10 mouse cellular contexts compared by ENCODE assay signal in the genomic region with DNA sequence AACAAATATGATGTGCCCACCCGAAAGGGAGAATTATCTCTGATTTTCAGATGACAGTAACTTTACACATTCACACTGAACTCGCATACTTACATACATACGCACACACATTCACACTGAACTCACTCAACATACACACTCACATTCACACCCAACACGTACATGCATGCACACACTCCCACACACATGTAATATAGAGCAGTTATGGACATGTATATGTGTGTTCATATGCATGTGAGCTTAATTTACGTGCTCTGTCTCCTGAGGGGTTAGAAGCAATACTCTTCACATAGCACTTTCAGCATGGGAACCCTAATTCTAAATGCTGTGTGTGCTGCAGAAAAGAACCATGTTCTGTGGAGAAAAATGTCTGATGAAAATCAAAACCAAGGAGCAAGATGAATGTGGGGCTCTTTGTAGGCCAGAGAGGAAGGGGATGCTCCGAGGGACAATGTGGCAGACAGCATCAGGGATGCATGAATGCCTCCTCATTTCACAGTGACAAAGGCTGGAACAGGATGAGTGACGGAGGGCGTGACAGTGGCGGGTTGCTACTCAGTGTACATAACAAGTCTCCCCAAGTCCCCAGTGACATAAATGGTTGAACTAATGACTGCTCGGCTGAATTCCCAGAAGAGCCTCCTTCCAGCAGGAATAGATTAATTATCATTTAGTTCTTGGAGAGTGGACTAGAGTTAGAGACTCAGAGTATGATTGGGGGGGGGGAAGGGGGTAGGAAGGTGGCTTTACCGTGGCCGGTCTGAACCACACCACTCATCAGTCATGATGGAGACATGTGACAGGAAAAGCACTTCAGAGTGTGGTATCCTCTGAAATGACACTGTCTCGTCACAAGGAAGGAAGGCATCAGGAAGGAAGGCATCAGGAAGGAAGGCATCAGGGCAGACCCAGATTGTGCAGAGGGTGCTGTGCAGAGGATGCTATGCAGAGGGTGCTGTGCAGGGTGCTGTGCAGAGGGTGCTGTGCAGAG. TPM values are rescaled to one million over a fixed set of nuclear protein-coding genes. Genes with fewer than 3 reads are reported as not detected.
A peak's percentile ranks its signal among the peaks of the same experiment; 100 is the strongest.
DNase-seq lines count a peak whose midpoint lies in the region; ATAC-seq and TF ChIP-seq lines count a peak whose summit lies in the region.
"Had no signal": no experiment of that assay in that cellular context is flagged by ENCODE, and none has a peak within 500 bp of the region (broad histone marks: within the 10 kb centered on the region; RNA-seq: fewer than 3 reads in every experiment).

No protein-coding gene starts in this region.

- 0 out of 2 replicates have a peak, but pooled peaks have one; percentile 29 for ATAC-seq in kidney, postnatal 0 days (replicated peaks; ENCODE audit: low FRiP score, low read depth)
- ATAC-seq in hindbrain, embryonic 15.5 days (ENCODE audit: low FRiP score, low read depth): peak; percentile 84
- ATAC-seq: inflammation-experienced regulatory T-cells, adult 6 months had no signal

- intact Hi-C loops in gastrocnemius, adult 2 months (cut with DNase I): no loop called here

- no peak for DNase-seq in kidney, postnatal 0 days (ENCODE audit: low spot score)
- DNase-seq in kidney, adult 18-20 months: no peak
- peak; percentile 20 for DNase-seq in embryo, embryonic 9.5 days (ENCODE audit: extremely low spot score)
- peak; percentile 30 for DNase-seq in neural tube, embryonic 10.5 days (ENCODE audit: extremely low spot score, low spot score)
- DNase-seq in gastrocnemius, adult 2 months: no peak
- DNase-seq in adrenal gland, adult 18-20 months (ENCODE audit: low spot score in 2 of 2): no peak
- no peak for DNase-seq in spleen, adult 12 weeks (ENCODE audit: low spot score)
- DNase-seq: thymus, adult 18-20 months had no signal

- no peak overlapping the region for H3K4me2 ChIP-seq in kidney, postnatal 0 days (ENCODE audit: low read length)
- no peak overlapping the region for H3K4me2 ChIP-seq in hindbrain, embryonic 15.5 days

- H3K9ac ChIP-seq in kidney, postnatal 0 days (ENCODE audit: low read depth, low read length): no peak overlapping the region
- no peak overlapping the region for H3K9ac ChIP-seq in hindbrain, embryonic 15.5 days

- peaks cover 35% of the 10 kb centered on the region; the same call in 1 of the 2 replicates for H3K36me3 ChIP-seq in kidney, postnatal 0 days (ENCODE audit: insufficient read depth, low read length)
- peaks cover 57% of the 10 kb centered on the region for H3K36me3 ChIP-seq in hindbrain, embryonic 15.5 days

- H3K4me3 ChIP-seq in kidney, postnatal 0 days (replicated peaks; ENCODE audit: low read depth, low read length): no peak overlapping the region
- H3K4me3 ChIP-seq in hindbrain, embryonic 15.5 days: no peak overlapping the region
- no peak overlapping the region for H3K4me3 ChIP-seq in gastrocnemius, adult 2 months

- no peaks in the 10 kb centered on the region for H3K27me3 ChIP-seq in kidney, postnatal 0 days (ENCODE audit: insufficient read depth, low read length)
- H3K27me3 ChIP-seq in hindbrain, embryonic 15.5 days: no peaks in the 10 kb centered on the region

- TF ChIP-seq CTCF in kidney, postnatal 0 days (IDR thresholded peaks at IDR 0.05; ENCODE audit: low read depth): no peak
- no peak for TF ChIP-seq CTCF in gastrocnemius, adult 2 months (IDR thresholded peaks at IDR 0.05)

- H3K27ac ChIP-seq in kidney, postnatal 0 days: no peak overlapping the region
- H3K27ac ChIP-seq in hindbrain, embryonic 15.5 days (replicated peaks): no peak overlapping the region
- H3K27ac ChIP-seq in gastrocnemius, adult 2 months: no peak overlapping the region

- 77% methylated on average over 13 of the region's 13 CpGs for WGBS in kidney, postnatal 0 days
- 38% methylated on average over 13 of the region's 13 CpGs for WGBS in hindbrain, embryonic 15.5 days

- H3K9me3 ChIP-seq in kidney, postnatal 0 days (replicated peaks; ENCODE audit: low read length): no peaks in the 10 kb centered on the region
- no peaks in the 10 kb centered on the region for H3K9me3 ChIP-seq in hindbrain, embryonic 15.5 days

- no peaks in the 10 kb centered on the region for H3K4me1 ChIP-seq in kidney, postnatal 0 days (replicated peaks; ENCODE audit: insufficient read depth, low read length)
- 0 out of 2 replicates have a peak, but pooled peaks cover 4% of the 10 kb centered on the region for H3K4me1 ChIP-seq in hindbrain, embryonic 15.5 days (replicated peaks)

RNA-seq across cellular contexts. Expression of gene Slc36a4, which starts 22.5 kb away (rescaled TPM):
- polyA plus RNA-seq in kidney, postnatal 0 days (2015; fragmentation: Nextera tagmentation; extraction: Ambion mirVana): 13.5 and 13.8 TPM in 2 replicates
- 26.9 and 30.5 TPM in 2 replicates for polyA plus RNA-seq in hindbrain, embryonic 15.5 days (2015; fragmentation: Nextera tagmentation; extraction: Ambion mirVana)
- 1 to 10 TPM; 2.2 to 3.0 TPM for total RNA-seq in gastrocnemius, adult 2 months (2021)
- total RNA-seq in adrenal gland, adult 18-20 months (2021): 10 to 100 TPM; 22.4 to 36.5 TPM

Comparison
In these comparisons a context has a peak if more than half of its experiments do, and no peak if none do; other contexts are left out.
1. DNase-seq: peak in embryo, embryonic 9.5 days (single experiment) and neural tube, embryonic 10.5 days (single experiment); none in kidney, postnatal 0 days (single experiment), kidney, adult 18-20 months (single experiment), gastrocnemius, adult 2 months (single experiment), adrenal gland, adult 18-20 months (0 of 2) and spleen, adult 12 weeks (single experiment).
2. RNA of gene Slc36a4, which starts 22.5 kb away (total RNA-seq): 22.4 to 36.5 TPM in adrenal gland, adult 18-20 months; 2.2 to 3.0 TPM in gastrocnemius, adult 2 months; every median in the first group is over 4 times any median in the second.